Mouse (Mus musculus): ENCODE measurements around the gene Ptx4. TPM values are rescaled to one million over a fixed set of nuclear protein-coding genes. Genes with fewer than 3 reads are reported as not detected.

The Ptx4 gene
- polyA plus RNA-seq, 1 experiment = not detected

DNA sequence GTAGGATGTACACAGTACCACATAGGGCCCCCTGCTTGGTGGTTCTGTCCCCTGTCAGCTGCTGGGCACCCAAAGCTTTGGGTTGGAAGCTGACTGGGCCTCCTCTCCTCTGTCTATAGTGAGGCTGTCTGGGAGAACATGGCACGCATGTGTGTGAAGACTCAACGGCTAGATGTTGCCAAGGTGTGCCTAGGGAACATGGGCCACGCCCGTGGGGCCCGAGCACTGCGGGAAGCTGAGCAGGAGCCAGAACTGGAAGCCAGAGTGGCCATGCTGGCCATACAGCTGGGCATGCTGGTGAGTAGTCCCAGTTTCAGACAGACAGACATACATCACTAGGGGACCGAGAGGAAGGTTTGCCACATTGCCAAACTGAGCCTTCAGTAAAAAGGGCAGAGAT is 33.8 kb upstream of the Ptx4 start:
- Histone ChIP-seq H3K4me3 (ENCODE audit: insufficient read depth, low read depth, low read length) (no peak overlapping the region), H3K27ac (ENCODE audit: insufficient read depth, low read depth, low read length) (no peak overlapping the region), H3K4me1 (ENCODE audit: control insufficient read depth, insufficient read depth, low read length) (peaks cover 12% of the 10 kb centered on the region)
- TF ChIP-seq CTCF (IDR thresholded peaks at IDR 0.05; ENCODE audit: insufficient read depth, low read depth, low read length) = no peak
- no peak for TF ChIP-seq POLR2A (IDR thresholded peaks at IDR 0.05; ENCODE audit: insufficient read depth, low read depth, low read length)
- 94% methylated on average over 7 of the region's 7 CpGs for WGBS

DNA sequence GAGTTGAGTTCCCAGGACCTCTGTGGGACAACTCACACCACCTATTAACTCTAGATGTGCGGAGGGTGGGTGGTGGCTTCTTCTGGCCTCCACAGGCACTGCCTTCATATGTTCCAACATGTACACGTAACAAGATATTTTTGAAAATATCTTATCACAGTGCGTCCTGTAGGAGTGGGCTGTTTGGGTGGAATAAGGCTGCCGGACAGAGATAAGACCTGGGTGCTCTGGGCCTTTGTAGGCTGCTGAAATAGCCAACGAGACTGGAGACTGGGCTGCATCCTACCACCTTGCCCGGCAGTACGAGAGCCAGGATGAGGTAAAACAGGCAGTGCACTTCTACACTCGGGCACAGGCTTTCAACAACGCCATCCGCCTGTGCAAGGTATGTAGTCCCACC is 31.4 kb upstream of the Ptx4 start:
- TF ChIP-seq CTCF (IDR thresholded peaks at IDR 0.05; ENCODE audit: insufficient read depth, low read depth, low read length) (no peak), POLR2A (IDR thresholded peaks at IDR 0.05; ENCODE audit: insufficient read depth, low read depth, low read length) (no peak)
- Histone ChIP-seq H3K4me1 (ENCODE audit: control insufficient read depth, insufficient read depth, low read length) (no peaks in the 10 kb centered on the region), H3K27ac (ENCODE audit: insufficient read depth, low read depth, low read length) (no peak overlapping the region), H3K4me3 (ENCODE audit: insufficient read depth, low read depth, low read length) (no peak overlapping the region)
- 95% methylated on average over 10 of the region's 10 CpGs for WGBS

DNA sequence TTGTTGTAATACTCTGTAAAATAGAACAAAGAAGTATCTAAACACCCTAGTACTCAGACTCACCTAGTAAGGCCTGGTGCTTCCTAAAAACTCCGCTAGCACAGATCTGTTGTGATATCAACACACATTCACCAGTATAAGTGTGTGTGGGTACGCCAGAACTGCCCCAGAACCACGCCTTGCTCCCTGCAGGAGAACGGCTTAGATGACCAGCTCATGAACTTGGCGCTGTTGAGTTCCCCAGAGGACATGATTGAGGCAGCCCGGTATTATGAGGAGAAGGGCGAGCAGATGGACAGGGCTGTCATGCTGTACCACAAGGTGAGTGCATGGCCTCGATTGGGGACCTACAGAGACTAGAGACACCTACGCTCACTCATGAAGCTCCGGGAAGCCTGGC is 30.1 kb upstream of the Ptx4 start:
- Histone ChIP-seq H3K4me1 (ENCODE audit: control insufficient read depth, insufficient read depth, low read length) (no peaks in the 10 kb centered on the region), H3K27ac (ENCODE audit: insufficient read depth, low read depth, low read length) (no peak overlapping the region), H3K4me3 (ENCODE audit: insufficient read depth, low read depth, low read length) (no peak overlapping the region)
- TF ChIP-seq POLR2A (IDR thresholded peaks at IDR 0.05; ENCODE audit: insufficient read depth, low read depth, low read length) = no peak
- no peak for TF ChIP-seq CTCF (IDR thresholded peaks at IDR 0.05; ENCODE audit: insufficient read depth, low read depth, low read length)
- WGBS = 94% methylated on average over 10 of the region's 10 CpGs

DNA sequence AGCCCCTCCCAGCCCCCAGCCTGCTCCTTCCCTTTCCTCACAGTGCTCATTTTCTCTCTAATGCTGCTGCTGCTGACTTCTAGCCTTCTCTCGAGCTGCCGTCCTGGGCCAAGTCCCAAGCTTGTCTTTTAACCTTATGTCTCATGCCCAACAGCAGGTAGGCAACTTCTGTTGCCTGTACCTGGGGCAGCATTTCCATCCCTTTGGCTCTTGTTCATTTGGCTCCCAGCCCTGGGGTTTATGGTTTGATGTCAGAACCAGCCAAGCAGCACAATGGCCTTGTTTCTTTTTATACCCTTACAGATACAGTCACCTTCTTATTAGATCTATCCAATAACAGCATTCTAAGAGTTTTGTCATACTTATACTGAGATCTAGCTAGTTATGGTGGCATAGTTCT is 24.3 kb upstream of the Ptx4 start:
- WGBS = 83% methylated on average over 2 of the region's 2 CpGs
- H3K4me3 ChIP-seq (ENCODE audit: insufficient read depth, low read depth, low read length) = no peak overlapping the region
- TF ChIP-seq CTCF (IDR thresholded peaks at IDR 0.05; ENCODE audit: insufficient read depth, low read depth, low read length) = no peak
- no peak for TF ChIP-seq POLR2A (IDR thresholded peaks at IDR 0.05; ENCODE audit: insufficient read depth, low read depth, low read length)
- H3K4me1 ChIP-seq (ENCODE audit: control insufficient read depth, insufficient read depth, low read length) = no peaks in the 10 kb centered on the region
- H3K27ac ChIP-seq (ENCODE audit: insufficient read depth, low read depth, low read length) = no peak overlapping the region

- Histone ChIP-seq H3K4me3 (ENCODE audit: insufficient read depth, low read depth, low read length) (no peak overlapping the region), H3K27ac (ENCODE audit: insufficient read depth, low read depth, low read length) (no peak overlapping the region), H3K4me1 (ENCODE audit: control insufficient read depth, insufficient read depth, low read length) (no peaks in the 10 kb centered on the region)
- TF ChIP-seq POLR2A (IDR thresholded peaks at IDR 0.05; ENCODE audit: insufficient read depth, low read depth, low read length) (no peak), CTCF (IDR thresholded peaks at IDR 0.05; ENCODE audit: insufficient read depth, low read depth, low read length) (no peak)
- 93% methylated on average over 6 of the region's 6 CpGs for WGBS
These were observed 20.5 kb upstream of the Ptx4 start for GRCm38 (mm10) chr17:25100052-25100451.

DNA sequence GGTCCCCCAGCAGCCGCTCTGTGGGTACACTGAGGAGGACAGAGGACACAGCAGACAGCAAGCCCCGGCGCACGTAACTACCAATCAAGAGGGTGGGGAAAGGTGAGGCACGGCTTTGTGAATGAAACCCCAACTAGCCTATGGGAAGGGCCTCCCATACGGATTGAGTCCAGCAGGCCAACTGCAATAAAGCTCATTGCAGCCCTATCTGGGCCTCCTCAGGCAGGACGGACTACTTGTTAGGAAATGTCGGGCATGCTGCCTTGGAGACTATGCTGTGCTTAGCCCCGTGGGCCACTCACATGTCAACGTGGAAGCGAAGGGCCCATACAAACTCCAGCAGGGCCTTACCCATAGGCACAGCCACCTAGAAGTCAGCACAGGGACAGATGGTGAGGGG is 19.2 kb upstream of the Ptx4 start:
- Histone ChIP-seq H3K4me1 (ENCODE audit: control insufficient read depth, insufficient read depth, low read length) (no peaks in the 10 kb centered on the region), H3K4me3 (ENCODE audit: insufficient read depth, low read depth, low read length) (no peak overlapping the region), H3K27ac (ENCODE audit: insufficient read depth, low read depth, low read length) (no peak overlapping the region)
- TF ChIP-seq CTCF (IDR thresholded peaks at IDR 0.05; ENCODE audit: insufficient read depth, low read depth, low read length) = no peak
- no peak for TF ChIP-seq POLR2A (IDR thresholded peaks at IDR 0.05; ENCODE audit: insufficient read depth, low read depth, low read length)
- 93% methylated on average over 11 of the region's 11 CpGs for WGBS

DNA sequence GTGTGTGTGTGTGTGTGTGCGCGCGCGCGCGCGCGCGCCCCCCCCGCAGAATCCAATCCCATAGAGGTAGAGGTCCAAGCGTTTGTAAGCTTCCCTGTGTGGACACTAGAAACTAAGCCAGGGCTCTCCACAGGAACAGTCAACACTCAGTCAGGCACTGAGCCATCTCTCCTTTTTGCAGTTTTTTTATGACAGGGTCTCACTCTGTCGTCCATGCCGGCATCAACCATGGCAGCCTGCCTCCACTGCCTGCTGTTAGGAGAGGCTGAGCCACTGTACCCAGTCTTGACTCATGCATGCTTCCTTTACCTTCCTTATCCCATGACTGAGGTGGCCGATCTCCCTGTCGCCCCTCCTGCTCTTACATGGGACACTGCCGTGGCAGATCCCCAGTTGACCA is 12.8 kb upstream of the Ptx4 start:
- peaks cover 4% of the 10 kb centered on the region; the same call in 1 of the 2 replicates for H3K4me1 ChIP-seq (ENCODE audit: control insufficient read depth, insufficient read depth, low read length)
- TF ChIP-seq POLR2A (IDR thresholded peaks at IDR 0.05; ENCODE audit: insufficient read depth, low read depth, low read length) (no peak), CTCF (IDR thresholded peaks at IDR 0.05; ENCODE audit: insufficient read depth, low read depth, low read length) (no peak)
- H3K27ac ChIP-seq (ENCODE audit: insufficient read depth, low read depth, low read length) = no peak overlapping the region
- 95% methylated on average over 11 of the region's 16 CpGs for WGBS
- H3K4me3 ChIP-seq (ENCODE audit: insufficient read depth, low read depth, low read length) = no peak overlapping the region

DNA sequence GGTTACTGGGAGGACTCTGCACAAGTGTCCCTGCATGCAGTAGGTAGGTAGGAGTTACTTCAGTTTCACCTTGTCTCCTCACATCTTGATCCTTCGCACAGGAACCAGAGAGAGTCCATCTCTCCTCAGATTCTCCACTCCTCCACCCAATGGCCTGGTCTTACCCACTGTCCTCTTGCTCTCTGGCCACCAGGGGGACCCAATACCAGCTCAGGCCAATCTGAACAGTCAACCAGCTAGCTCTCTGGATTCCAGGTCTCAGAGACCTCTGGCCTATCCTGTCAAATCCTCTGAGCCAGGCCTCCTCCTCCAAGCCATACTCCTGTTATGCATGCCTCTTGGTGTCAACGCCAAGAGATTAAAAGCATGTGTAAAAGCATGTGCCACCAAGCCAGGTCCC is 11.0 kb upstream of the Ptx4 start:
- Histone ChIP-seq H3K4me3 (ENCODE audit: insufficient read depth, low read depth, low read length) (no peak overlapping the region), H3K27ac (ENCODE audit: insufficient read depth, low read depth, low read length) (no peak overlapping the region), H3K4me1 (ENCODE audit: control insufficient read depth, insufficient read depth, low read length) (peaks cover 4% of the 10 kb centered on the region; the same call in 1 of the 2 replicates)
- 81% methylated on average over 2 of the region's 2 CpGs for WGBS
- TF ChIP-seq POLR2A (IDR thresholded peaks at IDR 0.05; ENCODE audit: insufficient read depth, low read depth, low read length) (no peak), CTCF (IDR thresholded peaks at IDR 0.05; ENCODE audit: insufficient read depth, low read depth, low read length) (no peak)

DNA sequence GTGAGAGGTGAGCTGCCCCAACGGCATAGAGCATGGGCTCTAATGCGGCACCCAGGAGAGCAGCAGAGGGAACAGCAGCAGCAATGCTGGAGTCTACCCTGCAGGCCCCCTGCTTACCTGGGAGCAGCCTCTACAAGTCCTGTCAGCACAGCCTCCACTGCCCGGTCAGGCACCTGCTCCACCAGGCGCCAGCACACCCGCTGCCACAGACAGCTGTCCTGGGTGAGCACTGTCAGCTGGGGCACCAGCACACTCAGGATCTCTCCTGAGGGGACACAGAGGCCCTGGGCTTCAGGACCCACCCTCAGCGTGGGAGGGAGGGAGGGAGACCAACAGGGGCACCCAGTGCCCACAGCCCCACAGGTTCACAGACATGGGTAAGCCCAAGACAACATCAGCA is 10.0 kb upstream of the Ptx4 start:
- peaks cover 10% of the 10 kb centered on the region for H3K4me1 ChIP-seq (ENCODE audit: control insufficient read depth, insufficient read depth, low read length)
- H3K4me3 ChIP-seq (ENCODE audit: insufficient read depth, low read depth, low read length) = no peak overlapping the region
- 91% methylated on average over 6 of the region's 6 CpGs for WGBS
- TF ChIP-seq POLR2A (IDR thresholded peaks at IDR 0.05; ENCODE audit: insufficient read depth, low read depth, low read length) = no peak
- TF ChIP-seq CTCF (IDR thresholded peaks at IDR 0.05; ENCODE audit: insufficient read depth, low read depth, low read length) = no peak
- no peak overlapping the region for H3K27ac ChIP-seq (ENCODE audit: insufficient read depth, low read depth, low read length)

GRCm38 (mm10) chr17:25111220-25111619 is 9.3 kb upstream of the Ptx4 start:
- Histone ChIP-seq H3K4me3 (ENCODE audit: insufficient read depth, low read depth, low read length) (no peak overlapping the region), H3K4me1 (ENCODE audit: control insufficient read depth, insufficient read depth, low read length) (peaks cover 10% of the 10 kb centered on the region), H3K27ac (ENCODE audit: insufficient read depth, low read depth, low read length) (no peak overlapping the region)
- WGBS = 93% methylated on average over 5 of the region's 5 CpGs
- no peak for TF ChIP-seq POLR2A (IDR thresholded peaks at IDR 0.05; ENCODE audit: insufficient read depth, low read depth, low read length)
